Mouse (Mus musculus): ENCODE data around the gene Exoc2. TPM values are rescaled to one million over a fixed set of nuclear protein-coding genes. Genes with fewer than 3 reads are reported as not detected.

The Exoc2 gene
- polyA plus RNA-seq, 1 experiment from 2014 or later, result 11.9 TPM

DNA sequence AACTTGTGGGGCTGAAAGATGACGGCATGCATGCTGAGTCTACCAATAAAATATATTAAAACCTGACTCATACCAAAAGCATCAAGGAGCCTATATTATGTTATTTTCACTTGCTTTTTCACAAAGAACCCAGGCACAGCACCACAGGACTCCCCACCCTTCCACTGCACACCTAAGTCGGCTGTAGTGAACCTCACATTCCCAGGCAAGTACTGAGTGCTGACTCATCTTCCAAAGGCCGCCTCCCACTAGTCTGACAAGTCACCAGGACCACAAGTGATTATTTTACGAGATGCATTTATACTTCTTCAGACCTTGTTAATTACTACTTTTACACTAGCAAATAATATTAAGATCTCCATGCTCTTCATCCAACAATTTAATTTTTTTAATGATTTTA lies 42.3 kb downstream of the Exoc2 start:
- Histone ChIP-seq H3K9me3 (replicated peaks) (no peaks in the 10 kb centered on the region), H3K4me3 (replicated peaks) (no peak overlapping the region), H3K9ac (no peak overlapping the region), H3K4me2 (no peak overlapping the region), H3K36me3 (replicated peaks) (0 out of 2 replicates have a peak, but pooled peaks cover 9% of the 10 kb centered on the region), H3K27me3 (no peaks in the 10 kb centered on the region), H3K27ac (replicated peaks) (no peak overlapping the region), H3K4me1 (replicated peaks) (peaks cover 23% of the 10 kb centered on the region)
- ATAC-seq (ENCODE audit: insufficient read depth), result peak; percentile 85
- 45% methylated on average over 4 of the region's 4 CpGs for WGBS (ENCODE audit: insufficient replicate concordance)

DNA sequence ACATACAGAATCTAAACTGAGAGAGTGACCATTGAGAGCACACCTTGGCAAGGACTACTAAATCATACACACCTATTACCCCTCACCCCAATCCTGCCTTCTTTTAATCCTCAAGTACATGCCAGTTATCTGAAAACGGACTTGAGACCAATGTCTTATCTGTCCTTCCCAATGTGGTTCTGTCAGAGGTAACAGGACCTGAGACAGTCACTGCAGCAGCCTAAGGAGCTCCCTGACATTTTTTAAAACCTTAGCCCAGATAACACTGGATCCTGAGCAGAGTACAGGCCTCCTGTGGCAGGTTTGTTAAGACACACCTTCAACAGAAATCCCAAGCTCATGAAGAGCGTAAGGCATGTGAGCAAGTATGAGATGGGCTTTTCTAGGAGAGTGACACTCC lies 44.8 kb downstream of the Exoc2 start:
- Histone ChIP-seq H3K4me3 (replicated peaks) (no peak overlapping the region), H3K4me2 (no peak overlapping the region), H3K9me3 (replicated peaks) (no peaks in the 10 kb centered on the region), H3K27me3 (no peaks in the 10 kb centered on the region), H3K36me3 (replicated peaks) (peaks cover 13% of the 10 kb centered on the region), H3K27ac (replicated peaks) (no peak overlapping the region), H3K9ac (no peak overlapping the region), H3K4me1 (replicated peaks) (peaks cover 23% of the 10 kb centered on the region)
- 25% methylated on average over 2 of the region's 2 CpGs for WGBS (ENCODE audit: insufficient replicate concordance)
- peak; percentile 56 for ATAC-seq (ENCODE audit: insufficient read depth)

DNA sequence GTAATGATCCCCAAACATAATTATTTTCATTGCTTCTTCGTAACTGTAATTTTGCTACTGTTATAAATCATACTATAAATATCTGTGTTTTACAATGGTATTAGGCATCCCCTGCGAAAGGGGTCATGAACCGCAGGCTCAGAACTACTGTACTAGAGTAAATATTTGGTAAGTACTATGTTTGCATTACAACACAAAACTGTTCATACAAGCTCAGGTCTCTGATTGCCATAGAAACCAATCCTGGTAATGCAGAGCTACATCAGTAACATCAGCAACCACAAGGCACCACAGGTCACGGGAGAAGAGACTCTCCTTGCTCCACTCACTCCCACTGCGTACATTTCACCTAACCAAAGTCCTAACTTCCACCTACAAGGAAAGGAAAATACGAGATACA lies 49.6 kb downstream of the Exoc2 start:
- peaks cover 13% of the 10 kb centered on the region for H3K36me3 ChIP-seq (replicated peaks)
- no peak; the same call in 1 of the 2 replicates for ATAC-seq (ENCODE audit: insufficient read depth)

DNA sequence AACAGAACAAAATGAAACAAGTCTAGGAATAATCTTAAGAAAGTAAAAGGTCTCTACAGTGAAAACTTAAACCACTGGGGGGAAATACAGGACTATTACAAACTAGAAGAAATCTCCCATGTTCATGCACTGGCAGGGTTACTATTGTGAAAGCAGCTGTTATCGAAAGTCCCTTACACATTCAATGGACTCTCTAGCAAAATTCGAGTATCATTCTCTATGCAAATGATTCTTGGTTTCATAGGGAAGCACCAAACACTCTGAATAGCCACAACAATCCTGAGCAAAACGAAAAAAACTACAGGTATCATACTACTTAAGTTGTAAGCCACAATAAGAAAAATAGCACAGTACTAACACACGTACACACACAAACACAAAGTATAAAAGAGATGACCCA lies 52.0 kb downstream of the Exoc2 start:
- Histone ChIP-seq H3K4me1 (replicated peaks) (no peaks in the 10 kb centered on the region), H3K4me2 (no peak overlapping the region), H3K36me3 (replicated peaks) (peaks cover 13% of the 10 kb centered on the region), H3K9ac (no peak overlapping the region), H3K27me3 (no peaks in the 10 kb centered on the region), H3K4me3 (replicated peaks) (no peak overlapping the region), H3K9me3 (replicated peaks) (no peaks in the 10 kb centered on the region), H3K27ac (replicated peaks) (no peak overlapping the region)
- no peak for ATAC-seq (ENCODE audit: insufficient read depth)
- 70% methylated on average over 4 of the region's 4 CpGs for WGBS (ENCODE audit: insufficient replicate concordance)

More for the DNA sequence above, 49.6 kb downstream of the Exoc2 start:
- 79% methylated on average over 6 of the region's 6 CpGs for WGBS (ENCODE audit: insufficient replicate concordance)
- Histone ChIP-seq H3K9ac (no peak overlapping the region), H3K27me3 (no peaks in the 10 kb centered on the region), H3K4me1 (replicated peaks) (peaks cover 8% of the 10 kb centered on the region), H3K27ac (replicated peaks) (no peak overlapping the region), H3K9me3 (replicated peaks) (no peaks in the 10 kb centered on the region), H3K4me3 (replicated peaks) (no peak overlapping the region), H3K4me2 (no peak overlapping the region)

DNA sequence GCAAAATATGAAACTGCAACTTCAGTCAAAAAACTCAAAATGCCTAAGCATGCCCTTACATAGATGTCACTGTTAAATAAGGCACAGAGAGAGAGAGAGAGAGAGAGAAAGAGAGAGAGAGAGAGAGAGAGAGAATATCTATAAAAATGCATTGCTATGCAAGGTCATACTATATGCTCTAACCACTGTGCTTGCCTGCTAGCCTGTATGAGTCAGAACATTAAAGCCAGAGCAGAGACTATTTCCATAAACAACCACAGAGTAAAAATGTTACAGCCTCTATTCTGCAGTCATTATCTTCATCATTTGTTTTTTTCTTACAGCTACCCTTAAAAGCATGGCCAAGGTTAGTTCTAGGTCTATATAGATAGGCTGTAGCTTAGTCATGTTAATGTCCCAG lies 60.1 kb downstream of the Exoc2 start:
- Histone ChIP-seq H3K27ac (replicated peaks) (no peak overlapping the region), H3K4me2 (no peak overlapping the region), H3K4me3 (replicated peaks) (no peak overlapping the region), H3K9me3 (replicated peaks) (no peaks in the 10 kb centered on the region), H3K27me3 (no peaks in the 10 kb centered on the region), H3K4me1 (replicated peaks) (no peaks in the 10 kb centered on the region), H3K9ac (no peak overlapping the region), H3K36me3 (replicated peaks) (peaks cover 5% of the 10 kb centered on the region; the same call in 1 of the 2 replicates)
- ATAC-seq (ENCODE audit: insufficient read depth), result no peak

DNA sequence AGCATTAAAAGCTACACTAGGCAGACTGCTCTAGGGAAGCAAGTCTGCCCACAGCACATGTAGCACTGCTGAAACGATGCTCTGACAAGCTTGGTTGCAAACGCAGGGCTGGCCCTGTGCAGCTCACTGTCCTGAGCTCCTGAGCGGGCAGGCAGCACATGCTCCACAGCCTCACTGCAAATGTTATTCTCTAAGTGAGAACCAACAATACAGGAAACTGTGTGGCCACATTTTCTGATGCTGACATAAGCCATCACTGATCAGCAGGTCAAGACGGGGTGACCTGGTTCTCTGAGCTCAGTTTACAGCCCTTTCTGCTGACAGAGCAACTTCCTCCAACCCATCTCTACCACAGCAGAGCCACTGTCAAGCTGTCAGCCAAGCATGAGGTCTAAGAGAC lies 60.9 kb downstream of the Exoc2 start:
- Histone ChIP-seq H3K27me3 (no peaks in the 10 kb centered on the region), H3K36me3 (replicated peaks) (peaks cover 5% of the 10 kb centered on the region; the same call in 1 of the 2 replicates), H3K4me2 (no peak overlapping the region), H3K9ac (no peak overlapping the region), H3K4me3 (replicated peaks) (no peak overlapping the region), H3K4me1 (replicated peaks) (no peaks in the 10 kb centered on the region), H3K9me3 (replicated peaks) (no peaks in the 10 kb centered on the region), H3K27ac (replicated peaks) (no peak overlapping the region)
- 39% methylated on average over 4 of the region's 4 CpGs for WGBS (ENCODE audit: insufficient replicate concordance)
- no peak for ATAC-seq (ENCODE audit: insufficient read depth)

DNA sequence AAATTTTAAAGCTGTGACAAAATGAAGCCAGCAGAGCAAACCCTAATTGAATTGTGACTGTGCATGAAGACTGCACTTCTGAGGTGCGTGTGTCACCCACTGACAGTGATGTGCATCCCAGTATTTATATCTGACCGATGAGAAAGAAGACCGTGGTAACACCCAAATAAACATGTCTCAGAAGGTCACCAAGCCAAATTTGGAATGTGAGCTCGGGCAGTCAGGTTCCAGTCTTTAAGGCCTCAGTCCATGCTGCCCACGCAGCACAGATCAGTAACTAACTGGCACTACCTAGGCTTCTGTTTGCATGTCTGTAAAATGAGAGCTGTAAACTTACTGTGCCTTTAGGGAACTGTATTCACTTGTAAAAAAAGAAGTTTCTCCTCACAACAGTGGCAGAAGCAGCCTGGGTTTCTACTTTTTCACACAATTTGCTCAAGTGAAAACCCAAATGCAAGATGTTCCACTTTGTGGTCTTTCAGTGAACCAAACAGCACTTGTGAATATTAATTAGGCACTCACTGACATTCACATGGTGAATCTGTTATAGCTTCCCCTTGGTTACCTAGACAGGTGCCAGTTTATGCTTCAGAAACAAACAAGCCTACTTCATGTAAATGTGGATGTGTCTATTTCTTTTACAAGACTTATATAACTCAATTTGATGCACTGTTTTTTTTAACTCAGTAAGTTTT lies 61.8 kb downstream of the Exoc2 start:
- Histone ChIP-seq H3K36me3 (replicated peaks) (peaks cover 5% of the 10 kb centered on the region; the same call in 1 of the 2 replicates), H3K4me1 (replicated peaks) (no peaks in the 10 kb centered on the region), H3K9ac (no peak overlapping the region), H3K27ac (replicated peaks) (no peak overlapping the region), H3K9me3 (replicated peaks) (no peaks in the 10 kb centered on the region), H3K4me2 (no peak overlapping the region), H3K27me3 (no peaks in the 10 kb centered on the region), H3K4me3 (replicated peaks) (no peak overlapping the region)
- WGBS (ENCODE audit: insufficient replicate concordance), result 70% methylated on average over 5 of the region's 5 CpGs
- ATAC-seq (ENCODE audit: insufficient read depth), result no peak

DNA sequence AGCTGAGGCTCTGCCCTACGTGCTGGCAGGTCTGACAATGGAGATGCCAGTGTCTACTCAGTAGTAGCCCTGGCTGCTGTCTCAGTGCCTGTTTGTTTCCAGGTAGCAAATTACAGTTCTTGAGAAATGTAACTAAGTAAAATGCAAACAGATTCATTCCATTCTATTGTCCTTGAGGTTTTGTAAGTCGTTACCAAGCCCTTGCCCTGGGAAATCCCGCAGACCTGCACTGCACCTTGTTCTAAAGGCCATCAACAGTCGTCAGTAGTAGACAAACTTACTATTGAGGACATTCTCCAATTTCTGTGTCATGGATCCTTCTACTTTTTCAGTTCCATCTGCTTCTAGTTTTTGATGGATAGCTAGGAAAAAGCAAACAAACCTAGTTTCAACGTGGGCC lies 63.0 kb downstream of the Exoc2 start:
- no peak overlapping the region for H3K4me2 ChIP-seq
- H3K36me3 ChIP-seq (replicated peaks), result peaks cover 8% of the 10 kb centered on the region; the same call in 1 of the 2 replicates
- 76% methylated on average over 5 of the region's 5 CpGs for WGBS (ENCODE audit: insufficient replicate concordance)
- no peak overlapping the region for H3K4me3 ChIP-seq (replicated peaks)
- H3K9me3 ChIP-seq (replicated peaks), result no peaks in the 10 kb centered on the region
- no peak overlapping the region for H3K9ac ChIP-seq
- no peak overlapping the region for H3K27ac ChIP-seq (replicated peaks)
- ATAC-seq (ENCODE audit: insufficient read depth), result no peak
- no peaks in the 10 kb centered on the region for H3K4me1 ChIP-seq (replicated peaks)
- no peaks in the 10 kb centered on the region for H3K27me3 ChIP-seq

DNA sequence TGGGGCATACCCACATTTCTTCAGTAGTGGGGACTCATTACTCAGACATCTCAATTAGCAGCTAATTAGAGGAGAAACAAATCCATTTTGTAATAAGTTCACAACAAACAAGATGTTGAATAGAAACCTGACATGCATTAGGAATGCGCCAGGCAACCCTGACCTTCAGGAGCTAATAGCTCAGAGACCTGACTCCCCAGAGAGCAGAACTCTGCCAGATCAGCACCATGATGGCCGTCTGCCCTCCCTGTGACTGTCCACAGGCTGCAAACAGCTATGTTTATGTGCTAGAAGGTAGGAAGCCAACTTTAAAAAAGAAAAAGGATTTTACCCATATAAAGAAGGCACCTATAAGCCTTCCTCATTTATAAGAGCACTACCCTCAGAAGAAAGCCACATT lies 71.6 kb downstream of the Exoc2 start:
- Histone ChIP-seq H3K9ac (no peak overlapping the region), H3K4me1 (replicated peaks) (no peaks in the 10 kb centered on the region), H3K36me3 (replicated peaks) (peaks cover 20% of the 10 kb centered on the region), H3K9me3 (replicated peaks) (no peaks in the 10 kb centered on the region), H3K27me3 (no peaks in the 10 kb centered on the region), H3K4me3 (replicated peaks) (no peak overlapping the region), H3K4me2 (no peak overlapping the region), H3K27ac (replicated peaks) (no peak overlapping the region)
- no peak for ATAC-seq (ENCODE audit: insufficient read depth)
- 56% methylated on average over 2 of the region's 2 CpGs for WGBS (ENCODE audit: insufficient replicate concordance)

DNA sequence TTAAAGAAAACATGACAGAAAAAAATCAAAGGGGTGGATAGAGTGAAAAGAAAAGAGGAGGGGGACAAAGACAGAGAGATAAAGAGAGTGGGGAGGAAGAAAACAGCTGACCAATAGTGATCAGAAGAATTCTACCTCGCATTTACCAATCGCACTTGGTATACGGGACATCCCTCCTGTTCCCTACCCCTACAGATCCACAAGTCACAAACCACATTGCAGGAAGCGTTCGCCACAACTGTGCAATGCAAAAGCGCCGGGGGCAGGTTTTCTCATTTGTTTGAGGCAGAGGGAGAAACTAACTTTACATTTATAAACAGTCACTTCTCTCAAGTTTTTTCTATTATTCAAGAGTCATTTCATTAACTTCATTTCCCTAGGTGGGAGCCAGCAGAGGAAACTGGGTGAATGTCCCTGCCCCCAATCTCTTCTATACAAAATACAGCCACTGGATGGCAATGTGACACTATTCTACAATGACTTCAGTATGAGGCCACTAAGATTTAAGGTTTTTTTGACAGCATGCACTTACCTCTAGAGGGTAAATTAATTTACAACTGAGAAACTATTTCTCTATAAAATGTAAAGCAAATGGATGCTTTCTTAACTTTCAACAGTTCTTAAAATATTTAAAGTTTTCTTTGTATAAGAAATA lies 72.4 kb downstream of the Exoc2 start:
- no peak for ATAC-seq (ENCODE audit: insufficient read depth)
- Histone ChIP-seq H3K4me2 (no peak overlapping the region), H3K27me3 (no peaks in the 10 kb centered on the region), H3K4me1 (replicated peaks) (no peaks in the 10 kb centered on the region), H3K36me3 (replicated peaks) (peaks cover 20% of the 10 kb centered on the region), H3K4me3 (replicated peaks) (no peak overlapping the region), H3K9ac (no peak overlapping the region), H3K27ac (replicated peaks) (no peak overlapping the region), H3K9me3 (replicated peaks) (no peaks in the 10 kb centered on the region)
- WGBS (ENCODE audit: insufficient replicate concordance), result 64% methylated on average over 7 of the region's 7 CpGs

DNA sequence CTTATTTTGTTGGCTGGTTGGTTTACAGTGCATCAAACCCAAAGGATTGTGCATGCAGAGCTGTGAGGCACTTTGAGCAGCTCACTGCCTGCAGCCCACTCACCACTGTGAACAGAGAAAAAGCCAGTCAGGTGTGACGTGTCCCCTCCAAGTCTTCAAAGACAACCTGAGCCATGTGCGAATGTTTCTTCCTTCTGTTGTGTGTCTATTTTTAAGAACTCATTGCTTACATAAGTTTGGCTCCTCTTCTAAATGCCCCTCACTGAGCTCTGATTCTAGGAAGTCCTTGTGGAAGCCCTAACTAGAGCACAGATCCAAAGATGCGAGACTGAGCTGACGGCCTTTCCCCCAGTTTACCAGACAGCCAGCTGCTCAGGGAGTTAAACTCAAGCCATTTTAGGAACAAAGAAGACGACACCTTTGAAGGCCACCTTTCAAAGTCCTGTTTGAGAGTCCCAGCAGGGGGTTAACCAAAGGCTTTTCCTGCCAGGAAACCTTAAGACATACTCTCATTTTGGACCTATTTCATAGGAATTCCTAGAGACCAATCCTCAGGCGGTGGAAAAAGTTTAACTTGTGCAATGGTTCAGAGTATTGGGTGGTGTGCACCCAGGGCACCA lies 79.8 kb downstream of the Exoc2 start:
- ATAC-seq (ENCODE audit: insufficient read depth), result no peak
- no peaks in the 10 kb centered on the region for H3K27me3 ChIP-seq
- no peaks in the 10 kb centered on the region for H3K4me1 ChIP-seq (replicated peaks)
- no peak overlapping the region for H3K4me3 ChIP-seq (replicated peaks)
- WGBS (ENCODE audit: insufficient replicate concordance), result 74% methylated on average over 6 of the region's 6 CpGs
- H3K4me2 ChIP-seq, result no peak overlapping the region
- no peak overlapping the region for H3K9ac ChIP-seq
- no peaks in the 10 kb centered on the region for H3K9me3 ChIP-seq (replicated peaks)
- no peak overlapping the region for H3K27ac ChIP-seq (replicated peaks)
- no peaks in the 10 kb centered on the region; the same call in 1 of the 2 replicates for H3K36me3 ChIP-seq (replicated peaks)

Measured in liver, embryonic 15.5 days (tissue).